Mouse (Mus musculus): ENCODE measurements at regions not wholly inside any gene's neighbourhood (a gene's known extent, or its start where the extent isn't known, plus 50 kb on each side); places are given as distances from the start of the nearest gene placed in this dataset.

DNA sequence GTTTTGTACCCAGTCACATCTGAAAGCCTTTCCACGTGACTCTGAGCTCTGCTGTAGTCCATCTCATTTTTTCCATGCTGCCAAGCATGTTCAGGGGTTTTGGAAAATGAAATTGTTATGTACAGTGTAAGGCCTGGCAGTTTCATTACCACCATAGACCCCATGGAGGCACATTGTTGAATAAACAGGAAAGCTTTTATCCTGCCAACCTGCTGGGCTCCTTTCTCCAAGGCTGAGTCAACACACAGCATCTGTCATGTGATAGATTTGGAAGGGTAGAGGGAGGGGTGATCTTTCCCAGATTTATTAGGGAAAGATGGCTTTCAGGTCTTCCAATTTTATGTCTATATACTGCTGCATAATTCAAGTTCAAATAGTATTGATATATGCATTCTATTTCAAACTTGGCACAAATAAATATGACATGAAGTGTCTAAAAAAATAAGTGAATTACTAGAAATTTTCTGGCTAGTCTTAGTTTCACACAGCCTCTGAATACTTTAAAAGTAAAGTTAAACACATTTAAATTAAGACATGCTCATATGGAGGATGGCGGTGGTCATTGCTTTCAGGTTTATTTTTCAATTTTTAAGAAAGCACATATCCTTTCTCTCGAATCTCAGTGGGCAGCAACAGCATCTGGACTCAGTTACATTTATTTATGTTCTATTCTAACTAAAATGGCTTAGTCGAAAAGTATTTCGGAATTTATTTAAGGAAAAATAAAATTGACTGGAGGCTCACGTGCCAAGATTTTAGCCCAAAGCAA lies 942.1 kb upstream of the Flrt2 start:
- DNase-seq (ENCODE audit: low spot score): no peak

DNA sequence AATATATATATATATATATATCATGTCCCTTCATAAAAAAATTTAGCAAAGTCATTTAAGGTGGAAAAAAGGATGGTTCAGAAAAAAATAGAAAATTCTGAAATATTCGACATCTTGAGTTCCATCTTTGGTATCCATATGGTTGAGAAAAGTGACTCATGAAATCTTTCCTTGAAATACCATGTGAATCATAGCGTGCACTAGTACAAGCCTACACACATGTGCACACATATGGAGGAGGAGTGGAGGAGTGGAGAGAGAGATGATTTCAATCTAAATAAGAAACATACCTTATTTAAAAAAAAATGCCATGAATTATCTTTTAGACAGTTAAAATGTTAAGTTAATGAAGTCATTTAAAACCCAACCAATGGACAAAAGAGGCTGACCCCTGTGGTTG lies 936.3 kb upstream of the Flrt2 start:
- no peak for DNase-seq (ENCODE audit: low spot score)

DNA sequence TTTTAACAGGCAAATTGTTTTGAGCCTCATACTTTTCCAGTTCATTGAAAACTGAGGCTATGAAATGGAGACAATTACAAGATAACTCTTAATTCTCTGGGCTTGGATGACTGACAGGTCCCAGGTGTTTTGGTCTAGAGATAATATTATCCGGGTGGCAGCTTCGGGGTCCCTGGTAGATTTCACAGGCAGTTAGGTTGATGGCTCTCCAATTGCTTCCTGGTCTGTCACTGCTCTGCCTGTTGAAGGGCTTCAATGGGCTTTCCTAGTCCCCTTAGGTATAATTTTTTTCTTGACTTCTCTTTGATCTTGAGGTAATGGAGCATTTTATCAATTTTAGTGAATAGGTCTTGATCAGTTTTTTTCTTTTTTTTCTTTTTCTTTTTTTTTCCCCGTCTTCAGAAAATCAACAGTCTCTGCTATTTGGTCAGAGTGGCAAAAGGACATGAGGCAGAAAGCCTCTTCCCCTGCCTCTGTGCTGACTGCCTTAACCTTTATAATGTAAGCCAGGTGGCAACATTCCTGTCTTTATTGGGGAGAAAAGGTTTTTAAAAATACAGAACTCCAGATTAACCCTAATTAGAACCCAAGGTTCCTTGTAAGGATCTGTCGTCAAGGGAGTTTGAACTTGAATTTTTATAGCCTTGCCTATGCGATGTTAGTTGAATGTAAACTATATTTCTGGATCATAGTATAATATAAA lies 896.0 kb upstream of the Flrt2 start:
- no peak for DNase-seq (ENCODE audit: low spot score)

DNA sequence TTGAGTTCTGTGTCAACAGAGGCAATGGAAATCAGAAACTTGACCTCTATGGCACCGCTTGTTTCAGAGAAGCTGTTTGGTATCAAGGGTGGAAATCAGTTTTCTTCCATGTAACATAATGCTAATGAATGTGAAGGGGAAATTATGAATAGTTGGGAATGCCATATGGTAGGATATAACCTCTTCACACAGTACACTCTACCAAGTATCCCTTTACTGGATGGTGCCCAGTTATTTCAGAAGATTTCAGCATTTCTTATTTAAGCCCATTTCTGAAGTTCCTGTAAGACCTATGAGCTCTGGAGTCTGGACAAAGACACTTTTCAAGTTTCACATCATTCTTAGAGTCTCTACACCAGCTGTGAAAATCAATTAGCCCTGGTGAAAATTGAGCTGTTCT lies 887.3 kb upstream of the Flrt2 start:
- no peak for DNase-seq (ENCODE audit: low spot score)

DNA sequence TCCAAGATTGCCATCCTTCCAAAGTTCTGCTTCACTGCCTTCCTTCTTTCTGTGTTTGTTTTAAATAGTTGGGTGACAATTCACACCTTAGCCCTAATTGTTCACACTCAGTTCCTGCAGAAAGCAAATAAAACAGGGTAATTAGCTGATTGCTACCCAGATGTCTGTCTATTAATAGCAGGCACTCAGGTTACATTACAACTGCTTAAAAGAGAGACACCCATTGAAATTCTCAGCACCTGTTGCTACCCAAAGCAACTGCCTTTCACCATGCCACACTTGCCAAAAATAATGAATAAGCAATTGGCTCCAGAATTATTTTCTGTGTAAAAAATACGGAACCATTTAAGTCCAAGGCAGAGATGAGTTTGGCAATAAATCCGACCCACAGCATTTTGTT lies 860.6 kb upstream of the Flrt2 start:
- no peak for DNase-seq (ENCODE audit: low spot score)

DNA sequence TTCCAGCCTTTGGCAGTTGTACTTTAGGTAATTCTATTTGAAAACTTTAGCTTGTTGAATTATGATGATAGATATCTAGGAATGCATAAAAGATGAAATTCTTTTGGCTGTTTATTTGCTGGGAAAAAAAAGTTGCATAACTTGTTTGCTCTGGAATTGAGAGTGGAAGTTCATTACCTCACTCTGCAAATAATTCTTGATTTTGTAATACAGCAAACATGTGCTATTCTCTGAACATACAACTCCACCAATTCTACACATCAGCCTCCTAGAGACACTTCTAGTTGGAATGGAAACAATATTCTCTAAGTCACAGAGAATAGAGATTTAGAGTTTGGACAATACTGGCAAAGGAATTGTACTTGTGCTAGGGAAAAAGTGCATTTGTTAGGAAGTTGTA lies 829.3 kb upstream of the Flrt2 start:
- DNase-seq (ENCODE audit: low spot score): no peak

DNA sequence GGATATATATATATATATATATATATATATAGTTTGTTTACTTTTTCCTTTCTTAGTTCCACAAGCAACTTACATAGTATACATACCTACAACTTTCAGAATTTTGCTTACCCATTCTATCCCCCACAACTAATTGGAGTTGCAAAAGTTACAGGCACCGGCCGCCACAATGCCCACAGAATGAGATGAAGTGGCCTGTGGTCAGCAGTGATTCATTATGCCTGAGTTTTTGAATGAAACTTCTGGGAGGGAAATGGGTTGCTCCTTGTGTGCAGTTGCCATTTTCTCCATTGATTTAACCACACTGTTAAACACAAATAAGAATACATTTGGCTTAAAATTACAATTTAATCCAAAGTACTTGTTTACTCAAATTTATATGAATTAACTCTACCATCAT lies 781.2 kb upstream of the Flrt2 start:
- DNase-seq (ENCODE audit: low spot score): no peak

DNA sequence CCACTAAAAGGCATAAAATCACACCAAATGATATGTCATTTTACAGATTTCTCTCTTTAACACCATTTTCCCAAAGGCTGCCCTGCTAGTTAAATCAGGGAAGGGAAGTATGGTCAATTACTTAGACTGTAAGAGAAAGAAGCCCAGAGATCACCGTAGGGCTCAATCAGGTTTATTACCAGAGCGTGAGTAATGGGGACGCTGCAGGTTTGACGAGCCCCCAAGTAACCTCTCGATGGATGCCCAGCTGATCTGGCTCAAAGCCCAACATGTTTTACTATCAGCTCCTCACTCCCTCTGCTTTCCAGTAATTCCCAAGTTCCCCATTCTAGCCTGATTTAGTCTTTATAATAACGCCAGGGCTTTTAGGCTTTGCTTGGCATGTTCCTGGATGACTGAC lies 749.0 kb upstream of the Flrt2 start:
- no peak for DNase-seq (ENCODE audit: low spot score)

Measured in lung, postnatal 25 days (tissue).